Mouse (Mus musculus) ovary, postnatal 36 days (tissue): ENCODE measurements around the gene Ifna2.
A peak's percentile ranks its signal among the peaks of the same experiment; 100 is the strongest.

Source experiments
- DNase-seq: peaks from one replicate; pipeline ENCODE4 v3.0.0; 2022; ENCODE audit warnings: low spot score, mixed read lengths

Ifna2 gene

DNA sequence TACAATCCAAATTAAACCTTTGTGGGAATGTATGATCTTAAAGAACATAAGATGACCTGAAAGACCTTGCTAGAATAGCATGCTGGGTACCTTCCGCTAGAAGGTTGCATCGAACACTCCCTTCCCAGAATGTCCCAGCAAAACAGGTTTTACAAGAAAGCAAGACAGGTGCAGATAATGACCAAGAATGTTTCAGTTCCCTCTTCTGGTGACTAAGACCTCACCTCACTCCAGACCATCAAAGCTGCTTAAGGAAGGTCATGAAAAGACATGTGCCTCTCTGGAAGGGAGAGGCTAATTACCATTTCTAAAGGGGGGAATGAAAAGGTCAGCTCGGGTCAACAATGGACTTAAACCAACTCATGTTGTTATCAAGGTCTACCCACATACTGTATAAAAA is 30.1 kb downstream of the Ifna2 start:
- DNase-seq, result no peak

DNA sequence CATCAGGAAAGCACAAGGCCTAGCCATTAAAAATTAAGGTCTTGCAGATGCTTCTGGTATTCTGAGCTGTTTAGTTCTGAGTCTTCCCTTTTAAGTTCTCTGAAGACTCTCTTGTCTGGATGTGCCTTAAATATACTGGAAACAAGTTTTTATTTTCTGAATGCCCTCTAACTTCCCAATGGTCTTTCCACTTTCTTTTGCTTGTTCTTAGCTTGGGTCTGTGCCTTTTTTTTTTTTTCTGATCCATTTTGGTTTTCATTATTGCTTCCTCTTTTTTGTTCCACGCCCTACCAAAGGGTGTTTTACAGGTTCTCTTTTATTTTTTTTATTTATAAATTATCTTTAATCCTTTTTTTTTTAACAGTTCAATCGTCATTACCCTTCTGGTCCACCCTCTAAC is 39.4 kb downstream of the Ifna2 start, which contains the start of gene Ifna13:
Gene Ifna13 (minus strand): TSS at position 101 of the 400 bp plus-strand sequence.
- no peak for DNase-seq

DNA sequence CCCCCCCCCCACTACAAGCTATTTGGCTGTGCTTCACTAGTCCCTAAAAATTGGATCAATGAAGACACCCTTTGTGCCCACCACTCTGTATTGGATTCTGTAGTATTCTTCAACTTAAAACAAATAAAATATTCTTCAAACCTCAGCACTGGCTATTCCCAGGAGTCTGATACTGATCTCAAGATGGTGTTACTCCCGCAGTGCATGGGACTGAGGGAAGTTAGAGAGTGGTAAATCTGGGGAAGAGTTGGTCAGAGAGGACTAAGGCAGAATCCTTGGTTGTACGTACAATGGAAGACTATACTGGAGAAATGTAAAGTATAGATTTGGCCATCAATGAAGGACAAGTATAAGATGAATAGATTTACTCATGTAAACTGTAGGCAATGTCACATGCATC is 41.2 kb downstream of the Ifna2 start:
- DNase-seq, result no peak

DNA sequence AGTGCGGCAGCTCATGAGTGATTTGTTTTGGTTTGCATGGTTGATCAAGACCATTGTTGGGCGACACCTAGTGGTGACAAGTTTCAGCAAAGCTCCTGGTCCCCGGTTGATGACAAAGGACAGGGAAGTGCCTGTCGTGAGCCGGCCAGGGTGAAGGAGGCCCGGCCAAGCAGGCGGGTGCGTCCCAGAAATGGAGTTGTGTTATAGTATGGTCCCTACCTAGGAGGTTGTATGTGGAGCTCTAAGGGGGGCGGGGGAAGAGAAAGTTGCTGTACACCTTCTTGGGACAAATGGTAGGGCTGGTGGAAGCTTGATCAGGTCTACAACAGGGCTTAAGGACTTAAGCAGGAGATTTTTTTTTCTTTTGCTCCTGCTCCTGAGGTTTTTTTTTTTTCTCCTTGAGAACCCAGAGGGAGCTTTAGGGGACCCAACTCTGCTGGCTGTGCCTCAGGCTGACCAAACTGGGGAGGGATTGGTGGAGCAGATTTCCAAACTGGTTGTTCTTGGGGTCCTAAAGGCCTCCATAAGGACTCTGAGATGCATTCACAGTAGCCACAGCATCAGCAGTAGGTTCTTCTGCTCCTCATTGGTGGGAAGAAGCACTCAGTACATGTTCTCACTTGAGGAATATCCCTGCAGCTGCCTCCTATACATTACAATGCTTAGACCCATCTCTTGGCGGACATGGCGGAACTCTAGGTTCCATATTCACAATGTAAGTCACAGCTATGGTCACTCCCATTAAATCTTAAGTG is 42.5 kb downstream of the Ifna2 start:
- DNase-seq, result peak; percentile 87

DNA sequence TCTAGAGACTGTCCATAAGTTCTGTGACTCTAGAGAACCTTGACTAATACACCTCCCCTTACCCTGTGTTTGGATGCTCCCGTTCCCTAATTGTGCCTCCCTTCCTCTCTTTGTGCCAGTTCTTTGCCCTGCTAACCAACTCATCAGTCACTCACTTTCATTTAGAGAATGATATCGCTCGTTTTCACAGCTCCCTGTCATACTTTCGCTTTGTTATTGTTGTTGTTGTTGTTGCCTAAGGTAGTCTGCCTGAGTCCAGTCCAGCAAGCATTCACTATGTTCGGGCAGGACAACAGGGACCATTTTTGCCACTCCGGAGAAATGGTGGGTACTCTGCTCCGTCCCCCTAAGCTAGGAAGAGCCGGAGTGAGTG is 43.0 kb downstream of the Ifna2 start:
- no peak for DNase-seq

DNA sequence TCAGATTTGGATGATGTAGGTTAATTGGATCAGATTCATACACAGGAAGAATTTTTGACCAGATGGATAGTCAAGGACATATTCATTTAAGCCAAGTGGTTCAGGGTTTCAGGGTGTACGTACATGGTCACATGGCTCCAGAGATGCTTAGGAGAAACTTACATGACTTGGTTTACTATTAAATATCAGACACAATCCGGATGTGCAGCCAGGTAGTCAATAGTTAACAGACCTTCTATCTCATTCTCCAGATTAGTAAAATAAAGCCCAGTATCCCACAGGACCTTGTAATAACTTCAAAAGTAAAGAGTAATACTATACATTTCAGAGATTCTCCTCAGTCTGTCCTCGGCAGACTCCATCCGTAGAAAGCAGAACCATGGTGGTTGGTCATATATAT is 49.4 kb downstream of the Ifna2 start, which contains the start of gene C87499:
Gene C87499 (minus strand): TSS at position 101 of the 400 bp plus-strand sequence.
- no peak for DNase-seq
